Mouse (Mus musculus): ENCODE measurements around the gene Rpp25. TPM values are rescaled to one million over a fixed set of nuclear protein-coding genes. Genes with fewer than 3 reads are reported as not detected.

The Rpp25 gene
- polyA plus RNA-seq (2012; rRNA removed), result 22.3 and 50.0 TPM in 2 replicates

DNA sequence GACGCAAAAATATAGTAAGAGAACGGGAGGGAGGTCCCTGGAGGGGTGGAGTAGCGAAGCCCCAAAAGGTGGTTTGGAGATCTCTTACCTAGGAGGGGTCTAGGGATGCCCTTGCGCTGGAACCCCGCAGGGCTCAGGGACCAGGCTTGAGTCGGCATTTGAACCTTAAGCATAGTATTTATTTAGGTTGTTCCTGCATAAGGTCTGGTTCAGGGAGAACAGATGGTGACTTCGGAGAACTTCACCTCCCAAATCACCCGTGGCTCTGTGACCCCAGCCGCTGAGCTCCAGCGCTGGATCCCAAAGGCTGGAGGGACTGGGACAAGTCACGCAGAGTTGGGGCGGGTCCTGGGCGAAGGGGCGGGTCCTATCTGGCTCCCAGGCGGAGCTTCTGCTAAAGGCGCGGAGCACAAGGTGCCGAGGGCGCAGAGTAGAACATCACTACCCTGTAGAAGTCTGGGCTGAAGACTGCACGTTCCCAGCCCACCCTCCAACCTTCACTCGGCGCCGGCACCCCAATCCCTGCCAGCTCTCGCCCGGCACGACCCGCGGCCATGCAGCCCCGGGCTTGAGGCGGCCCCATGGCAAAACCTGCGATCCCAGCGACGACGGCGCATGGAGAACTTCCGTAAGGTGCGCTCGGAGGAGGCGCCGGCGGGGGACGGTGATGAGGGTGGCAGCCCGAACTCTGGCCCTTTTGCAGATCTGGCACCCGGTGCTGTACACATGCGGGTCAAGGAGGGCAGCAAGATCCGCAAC lies at the start of gene Rpp25:
Gene Rpp25 (plus strand): TSS at position 405 of the 759 bp plus-strand sequence.

GRCm38 (mm10) chr9:57467896-57468549 lies 35.8 kb upstream of the Rpp25 start, which contains the start of gene Scamp5:
Scamp5 (minus strand) TSS chr9:57468060.

DNA sequence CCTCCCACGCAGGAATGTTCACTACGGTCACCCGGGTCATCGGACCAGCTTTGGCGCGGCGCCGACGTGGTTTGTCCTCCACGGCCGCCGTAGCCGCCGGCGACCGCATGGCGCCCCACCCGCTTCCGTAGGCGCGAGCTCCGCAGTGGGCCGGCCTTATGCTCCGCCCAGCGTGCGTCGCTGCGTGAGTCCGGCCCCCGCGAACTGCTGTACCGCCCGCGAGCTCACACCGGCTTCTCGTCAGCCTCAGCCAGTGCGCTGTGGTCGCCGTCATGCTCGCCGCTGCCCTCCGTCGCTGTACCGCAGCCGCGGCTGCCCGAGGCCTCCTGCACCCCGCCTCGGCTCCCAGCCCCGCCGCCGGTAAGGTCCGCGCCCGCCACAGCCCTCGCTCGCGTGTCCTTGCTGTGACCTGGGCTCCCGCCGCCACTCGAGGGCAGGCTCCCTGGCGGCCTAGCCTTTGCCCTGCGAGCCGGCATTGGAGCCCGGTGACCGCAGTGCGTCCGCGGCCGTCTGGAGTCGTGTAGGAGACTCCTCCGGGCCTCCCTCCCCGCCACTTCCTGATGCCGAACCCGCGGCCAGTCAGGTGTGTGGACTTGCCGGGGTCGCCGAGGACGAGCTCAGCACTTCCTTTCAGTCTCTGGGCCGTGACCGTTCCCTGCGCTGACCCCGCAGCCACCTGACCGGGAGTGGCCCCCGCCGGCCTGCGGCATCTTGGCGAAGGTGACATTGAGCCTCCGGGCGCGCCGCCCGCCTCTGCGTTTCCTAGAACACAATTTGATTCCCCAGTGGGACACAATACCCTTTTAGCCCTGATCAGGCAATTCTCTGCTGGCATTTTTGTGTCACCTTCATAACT lies 17.5 kb downstream of the Rpp25 start, which contains the start of gene Cox5a:
Gene Cox5a (plus strand): TSS at position 219 of the 856 bp plus-strand sequence.

GRCm38 (mm10) chr9:57537044-57537727 lies 33.4 kb downstream of the Rpp25 start, which contains the start of gene Fam219b:
Fam219b (plus strand) TSS chr9:57537528.

GRCm38 (mm10) chr9:57552139-57552887 lies 48.5 kb downstream of the Rpp25 start, which contains the start of gene Mpi:
Mpi (minus strand) TSS chr9:57552763.

Other genes starting within 250 kb of the Rpp25 start
- gene 1700017B05Rik, start 241.4 kb upstream of the Rpp25 start, polyA plus RNA-seq (2012; rRNA removed), result 6.4 and 8.7 TPM in 2 replicates
- gene Ppcdc, start 63.9 kb upstream of the Rpp25 start, polyA plus RNA-seq (2012; rRNA removed), result 11.3 and 13.6 TPM in 2 replicates
- 88.3 and 88.9 TPM in 2 replicates for gene Scamp5, start 36.0 kb upstream of the Rpp25 start, polyA plus RNA-seq (2012; rRNA removed)
- gene Cox5a, start 17.2 kb downstream of the Rpp25 start, polyA plus RNA-seq (2012; rRNA removed), result 691 and 1,877 TPM in 2 replicates
- gene Fam219b, start 33.5 kb downstream of the Rpp25 start, polyA plus RNA-seq (2012; rRNA removed), result 9.5 and 15.0 TPM in 2 replicates
- 25.2 and 25.4 TPM in 2 replicates for gene Mpi, start 48.7 kb downstream of the Rpp25 start, polyA plus RNA-seq (2012; rRNA removed)
- 81.0 and 84.8 TPM in 2 replicates for gene Scamp2, start 56.9 kb downstream of the Rpp25 start, polyA plus RNA-seq (2012; rRNA removed)
- 9.4 and 12.5 TPM in 2 replicates for gene Ulk3, start 85.4 kb downstream of the Rpp25 start, polyA plus RNA-seq (2012; rRNA removed)
- gene Cplx3, start 102.3 kb downstream of the Rpp25 start, polyA plus RNA-seq (2012; rRNA removed), result not detected in 2 replicates
- gene Lman1l, start 116.7 kb downstream of the Rpp25 start, polyA plus RNA-seq (2012; rRNA removed), result 0.11 TPM in 1 of 2 replicates, not detected in the other
- 31.6 and 41.5 TPM in 2 replicates for gene Csk, start 149.6 kb downstream of the Rpp25 start, polyA plus RNA-seq (2012; rRNA removed)
- 0.21 TPM in 1 of 2 replicates, not detected in the other for gene Cyp1a2, start 179.7 kb downstream of the Rpp25 start, polyA plus RNA-seq (2012; rRNA removed)
- 0.16 and 0.34 TPM in 2 replicates for gene Cyp1a1, start 183.9 kb downstream of the Rpp25 start, polyA plus RNA-seq (2012; rRNA removed)
- gene Edc3, start 204.5 kb downstream of the Rpp25 start, polyA plus RNA-seq (2012; rRNA removed), result 2.8 and 3.7 TPM in 2 replicates

All from stomach, adult 2 months (tissue).